Mouse (Mus musculus) kidney, postnatal 0 days (tissue): ENCODE measurements around the gene Gm37240. TPM values are rescaled to one million over a fixed set of nuclear protein-coding genes. Genes with fewer than 3 reads are reported as not detected.

Source experiments
- ATAC-seq: fragments of 200-750 bp; cut with Nextera tagmentation; replicated peaks from 2 replicates; pipeline ENCODE4 v1.8.0; 2017; ENCODE audit warnings: low read depth, moderate number of reproducible peaks, moderate TSS enrichment, moderate library complexity; ENCODE audit not compliant: low FRiP score
- DNase-seq: peaks from one replicate; pipeline ENCODE4 v3.0.0-alpha.2; 2016; ENCODE audit warnings: low spot score
- H3K27ac ChIP-seq: fragments of 300-500 bp; sonication (generic); 2 replicates; pipeline ENCODE4 v1.5.1; 2014; ENCODE audit warnings: mild to moderate bottlenecking
- H3K27me3 ChIP-seq: fragments of 300-500 bp; sonication (generic); 2 replicates; pipeline ENCODE4 v1.6.1; 2014; ENCODE audit warnings: low read length, mixed read lengths; ENCODE audit not compliant: insufficient read depth
- H3K36me3 ChIP-seq: fragments of 300-500 bp; sonication (generic); 2 replicates; pipeline ENCODE4 v1.6.1; 2014; ENCODE audit warnings: low read length, mixed read lengths; ENCODE audit not compliant: insufficient read depth
- H3K4me1 ChIP-seq: fragments of 300-500 bp; sonication (generic); replicated peaks from 2 replicates; pipeline ENCODE4 v1.6.1; 2014; ENCODE audit warnings: antibody characterized with exemption, low read length, mixed read lengths; ENCODE audit not compliant: insufficient read depth
- H3K4me2 ChIP-seq: fragments of 300-500 bp; sonication (generic); 2 replicates; pipeline ENCODE4 v1.6.1; 2014; ENCODE audit warnings: mild to moderate bottlenecking, low read length, moderate library complexity, mixed read lengths
- H3K4me3 ChIP-seq: fragments of 300-500 bp; sonication (generic); replicated peaks from 2 replicates; pipeline ENCODE4 v1.5.1; 2014; ENCODE audit warnings: low read depth, low read length
- H3K9ac ChIP-seq: fragments of 300-500 bp; sonication (generic); 2 replicates; pipeline ENCODE4 v1.6.1; 2014; ENCODE audit warnings: low read depth, low read length
- H3K9me3 ChIP-seq: fragments of 300-500 bp; sonication (generic); replicated peaks from 2 replicates; pipeline ENCODE4 v1.6.1; 2016; ENCODE audit warnings: low read length, inconsistent platforms, mixed read lengths
- CTCF ChIP-seq: IDR thresholded peaks from 2 replicates; pipeline ENCODE4 v1.5.1; 2016; ENCODE audit warnings: antibody characterized with exemption, low read depth, mild to moderate bottlenecking, moderate library complexity
- WGBS: fragments of 180-500 bp; shearing (Covaris S2); extraction: QIAGEN DNeasy Blood & Tissue Kit; methylation state at CpG from one replicate; pipeline ENCODE4 v1.1.7; 2014; 5-methylcytosine and 5-hydroxymethylcytosine counted together
- polyA plus RNA-seq: library from polyadenylated mRNA; unstranded; fragments of >200 nt; fragmentation: Nextera tagmentation; extraction: Ambion mirVana; gene quantifications from 2 replicates; pipeline ENCODE4 v1.2.1, GENCODE M21; 2015

Gene Gm37240
- polyA plus RNA-seq, 1 experiment from 2014 or later = 10.8 TPM

GRCm38 (mm10) chr3:84474398-84474797, 1412.9 kb downstream of the Gm37240 start:
- Histone ChIP-seq H3K4me3 (no peak overlapping the region), H3K36me3 (no peaks in the 10 kb centered on the region), H3K27me3 (peaks cover 10% of the 10 kb centered on the region), H3K27ac (no peak overlapping the region), H3K9ac (no peak overlapping the region), H3K4me1 (peaks cover 9% of the 10 kb centered on the region; the same call in 1 of the 2 replicates), H3K9me3 (no peaks in the 10 kb centered on the region), H3K4me2 (no peak overlapping the region)
- ATAC-seq (no peak), DNase-seq (no peak)
- WGBS = 69% methylated on average over 6 of the region's 6 CpGs
- TF ChIP-seq CTCF = no peak

GRCm38 (mm10) chr3:84472955-84473354, 1414.4 kb downstream of the Gm37240 start:
- H3K9me3 ChIP-seq = no peaks in the 10 kb centered on the region

GRCm38 (mm10) chr3:84472527-84472926, 1414.8 kb downstream of the Gm37240 start:
- DNase-seq (no peak), ATAC-seq (no peak)
- H3K4me1 ChIP-seq = peaks cover 3% of the 10 kb centered on the region; the same call in 1 of the 2 replicates
- 42% methylated on average over 3 of the region's 3 CpGs for WGBS
- H3K4me3 ChIP-seq = no peak overlapping the region
- H3K27ac ChIP-seq = no peak overlapping the region
- H3K4me2 ChIP-seq = no peak overlapping the region
- H3K9ac ChIP-seq = no peak overlapping the region
- no peaks in the 10 kb centered on the region; the same call in 1 of the 2 replicates for H3K27me3 ChIP-seq
- TF ChIP-seq CTCF = no peak
- no peaks in the 10 kb centered on the region for H3K36me3 ChIP-seq
- H3K9me3 ChIP-seq = no peaks in the 10 kb centered on the region

More at GRCm38 (mm10) chr3:84472955-84473354, 1414.4 kb downstream of the Gm37240 start:
- H3K4me2 ChIP-seq = no peak overlapping the region
- no peak for TF ChIP-seq CTCF
- no peak overlapping the region for H3K4me3 ChIP-seq
- H3K4me1 ChIP-seq = peaks cover 3% of the 10 kb centered on the region; the same call in 1 of the 2 replicates
- H3K27me3 ChIP-seq = peaks cover under 1% of the 10 kb centered on the region
- H3K36me3 ChIP-seq = no peaks in the 10 kb centered on the region
- no peak overlapping the region for H3K27ac ChIP-seq
- no peak overlapping the region for H3K9ac ChIP-seq
- 36% methylated on average over 5 of the region's 5 CpGs for WGBS
- DNase-seq = no peak
- no peak for ATAC-seq

- no peak for TF ChIP-seq CTCF
- Histone ChIP-seq H3K4me3 (no peak overlapping the region), H3K9me3 (no peaks in the 10 kb centered on the region), H3K27ac (no peak overlapping the region), H3K36me3 (no peaks in the 10 kb centered on the region), H3K9ac (no peak overlapping the region), H3K4me2 (no peak overlapping the region), H3K4me1 (peaks cover 3% of the 10 kb centered on the region; the same call in 1 of the 2 replicates), H3K27me3 (no peaks in the 10 kb centered on the region; the same call in 1 of the 2 replicates)
- DNase-seq = no peak
- ATAC-seq = no peak
- 88% methylated on average over 4 of the region's 4 CpGs for WGBS
These were observed 1416.2 kb downstream of the Gm37240 start for GRCm38 (mm10) chr3:84471146-84471545.

- no peak overlapping the region for H3K27ac ChIP-seq
- no peak for ATAC-seq
- no peaks in the 10 kb centered on the region for H3K9me3 ChIP-seq
- DNase-seq = no peak
- H3K9ac ChIP-seq = no peak overlapping the region
- 72% methylated on average over 4 of the region's 4 CpGs for WGBS
- H3K36me3 ChIP-seq = no peaks in the 10 kb centered on the region
- no peak for TF ChIP-seq CTCF
- H3K4me2 ChIP-seq = no peak overlapping the region
- H3K27me3 ChIP-seq = no peaks in the 10 kb centered on the region
- 0 out of 2 replicates have a peak, but pooled peaks cover 3% of the 10 kb centered on the region for H3K4me1 ChIP-seq
- H3K4me3 ChIP-seq = no peak overlapping the region
These were observed 1419.2 kb downstream of the Gm37240 start for GRCm38 (mm10) chr3:84468111-84468453.

GRCm38 (mm10) chr3:84467419-84468110, 1419.8 kb downstream of the Gm37240 start:
- no peaks in the 10 kb centered on the region for H3K27me3 ChIP-seq
- H3K9me3 ChIP-seq = no peaks in the 10 kb centered on the region
- peak; percentile 64 for DNase-seq
- no peaks in the 10 kb centered on the region for H3K4me1 ChIP-seq
- H3K27ac ChIP-seq = no peak overlapping the region
- 59% methylated on average over 10 of the region's 10 CpGs for WGBS
- H3K4me2 ChIP-seq = no peak overlapping the region; the same call in 1 of the 2 replicates
- H3K4me3 ChIP-seq = no peak overlapping the region
- H3K9ac ChIP-seq = no peak overlapping the region
- ATAC-seq = no peak
- TF ChIP-seq CTCF = no peak
- H3K36me3 ChIP-seq = no peaks in the 10 kb centered on the region
